Mouse (Mus musculus) right cerebral cortex, postnatal 14 days (tissue): Measurements from ENCODE around the gene Ewsr1.

Experiments
- DNase-seq: peaks from one replicate; pipeline ENCODE4 v3.0.0; 2022

Ewsr1 gene

GRCm38 (mm10) chr11:5098736-5099542 lies at the start of gene Ewsr1, which contains the start of gene Rhbdd3:
TSS of gene Ewsr1 (minus strand) at chr11:5099266.
TSS of gene Rhbdd3 (plus strand) at chr11:5098926.
- peak; percentile 96 for DNase-seq

- no peak for DNase-seq
Measured at GRCm38 (mm10) chr11:5145600-5145999, 46.5 kb upstream of the Ewsr1 start.

GRCm38 (mm10) chr11:5141965-5142364 lies 42.9 kb upstream of the Ewsr1 start:
- DNase-seq, result no peak

GRCm38 (mm10) chr11:5141252-5141651 lies 42.2 kb upstream of the Ewsr1 start:
- no peak for DNase-seq

GRCm38 (mm10) chr11:5140619-5141018 lies 41.6 kb upstream of the Ewsr1 start:
- DNase-seq, result peak; percentile 37

- DNase-seq, result no peak
Measured at GRCm38 (mm10) chr11:5139372-5139771, 40.3 kb upstream of the Ewsr1 start.

GRCm38 (mm10) chr11:5138642-5139041 lies 39.6 kb upstream of the Ewsr1 start:
- no peak for DNase-seq

- DNase-seq, result no peak
Measured at GRCm38 (mm10) chr11:5135914-5136313, 36.8 kb upstream of the Ewsr1 start.

GRCm38 (mm10) chr11:5132751-5133150 lies 33.7 kb upstream of the Ewsr1 start:
- DNase-seq, result no peak

GRCm38 (mm10) chr11:5130111-5130665 lies 31.1 kb upstream of the Ewsr1 start:
- no peak for DNase-seq

GRCm38 (mm10) chr11:5129035-5129480 lies 30.0 kb upstream of the Ewsr1 start:
- DNase-seq, result no peak

GRCm38 (mm10) chr11:5125713-5126112 lies 26.6 kb upstream of the Ewsr1 start:
- no peak for DNase-seq

GRCm38 (mm10) chr11:5114931-5115581 lies 16.0 kb upstream of the Ewsr1 start:
- peak; percentile 92 for DNase-seq

GRCm38 (mm10) chr11:5113645-5114044 lies 14.6 kb upstream of the Ewsr1 start:
- DNase-seq, result no peak

GRCm38 (mm10) chr11:5109441-5109840 lies 10.4 kb upstream of the Ewsr1 start:
- DNase-seq, result no peak

- no peak for DNase-seq
Measured at GRCm38 (mm10) chr11:5103986-5104509, 5.0 kb upstream of the Ewsr1 start.

- no peak for DNase-seq
Measured at GRCm38 (mm10) chr11:5102384-5102783, 3.3 kb upstream of the Ewsr1 start.

GRCm38 (mm10) chr11:5101641-5102040 lies 2.6 kb upstream of the Ewsr1 start:
- DNase-seq, result no peak

GRCm38 (mm10) chr11:5100801-5101200 lies 1.7 kb upstream of the Ewsr1 start:
- DNase-seq, result no peak

GRCm38 (mm10) chr11:5100283-5100682 lies 1.2 kb upstream of the Ewsr1 start:
- no peak for DNase-seq

GRCm38 (mm10) chr11:5099576-5100183 lies 614 bp upstream of the Ewsr1 start:
- DNase-seq, result peak; percentile 67

GRCm38 (mm10) chr11:5098035-5098735 lies 881 bp downstream of the Ewsr1 start:
- DNase-seq, result peak; percentile 62
